Mouse (Mus musculus) liver, postnatal 0 days (tissue): ENCODE measurements around the gene Prkag2.

Experiments
- CTCF ChIP-seq: sonication (generic); IDR thresholded peaks from 2 replicates; pipeline ENCODE4 v1.5.1; 2016; ENCODE audit warnings: antibody characterized with exemption, low read depth
- EP300 ChIP-seq: IDR thresholded peaks from 2 replicates; pipeline ENCODE4 v1.6.1; 2016; ENCODE audit warnings: antibody characterized with exemption, low read depth, mild to moderate bottlenecking

DNA sequence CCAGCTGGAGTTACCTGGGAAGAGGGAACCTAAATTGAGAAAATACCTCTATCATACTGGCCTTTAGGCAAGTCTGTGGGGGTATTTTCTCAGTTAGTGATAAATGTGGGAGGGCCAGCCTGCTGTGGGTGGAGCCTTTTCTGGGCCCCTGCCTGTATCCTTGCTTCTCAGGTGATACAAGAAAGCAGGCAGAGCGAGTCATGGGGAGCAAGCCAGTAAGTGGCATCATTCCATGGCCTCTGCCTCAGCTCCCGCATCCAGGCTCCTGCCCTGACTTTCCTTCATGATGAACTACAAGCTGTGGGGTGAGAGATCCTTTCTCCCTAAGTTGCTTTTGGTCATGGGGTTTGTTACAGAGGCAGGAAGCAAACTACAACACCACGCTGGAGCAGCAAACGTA, 196.4 kb downstream of the Prkag2 start:
- TF ChIP-seq EP300 (no peak), CTCF (no peak)
